Mouse (Mus musculus): ENCODE measurements at regions not wholly inside any gene's neighbourhood (a gene's known extent, or its start where the extent isn't known, plus 50 kb on each side); places are given as distances from the start of the nearest gene placed in this dataset.

GRCm38 (mm10) chr4:87718166-87718805 lies 314.9 kb downstream of the Mllt3 start:
- DNase-seq (ENCODE audit: low spot score in 2 of 2): no peak

DNA sequence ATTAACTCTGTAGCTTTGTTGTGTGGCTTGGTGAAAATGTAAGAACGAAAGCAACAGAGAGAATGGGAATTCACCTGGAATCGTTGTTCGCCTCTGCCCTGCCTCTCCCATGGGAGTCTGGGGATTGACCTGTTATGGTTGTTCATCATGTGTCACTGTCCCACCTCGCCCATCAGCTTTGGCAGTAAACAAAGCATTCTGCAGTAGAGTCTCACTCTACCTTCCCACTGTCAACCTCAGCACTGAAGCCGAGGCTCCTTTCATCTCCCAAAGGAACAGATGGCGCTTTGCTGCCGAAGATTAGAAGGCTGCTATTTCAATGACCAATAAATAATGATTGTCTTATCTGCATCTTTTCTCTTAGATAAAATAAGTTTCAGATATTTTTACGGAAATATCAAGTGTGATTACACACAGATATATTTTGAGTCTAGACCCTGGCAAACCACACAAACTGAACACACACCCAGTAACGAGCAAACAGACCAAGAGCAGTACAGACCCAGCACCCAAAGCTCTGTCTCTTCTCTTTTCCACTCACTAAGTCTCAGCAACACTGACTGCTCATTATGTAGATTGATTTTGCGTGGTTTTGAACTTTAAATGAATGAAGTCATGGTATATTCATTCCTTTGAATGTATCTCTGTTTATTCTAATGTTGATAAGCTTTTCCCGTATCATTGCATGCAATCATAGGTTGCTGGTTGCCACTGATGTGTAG lies 317.8 kb downstream of the Mllt3 start:
- no peak for DNase-seq (ENCODE audit: low spot score in 2 of 2)

DNA sequence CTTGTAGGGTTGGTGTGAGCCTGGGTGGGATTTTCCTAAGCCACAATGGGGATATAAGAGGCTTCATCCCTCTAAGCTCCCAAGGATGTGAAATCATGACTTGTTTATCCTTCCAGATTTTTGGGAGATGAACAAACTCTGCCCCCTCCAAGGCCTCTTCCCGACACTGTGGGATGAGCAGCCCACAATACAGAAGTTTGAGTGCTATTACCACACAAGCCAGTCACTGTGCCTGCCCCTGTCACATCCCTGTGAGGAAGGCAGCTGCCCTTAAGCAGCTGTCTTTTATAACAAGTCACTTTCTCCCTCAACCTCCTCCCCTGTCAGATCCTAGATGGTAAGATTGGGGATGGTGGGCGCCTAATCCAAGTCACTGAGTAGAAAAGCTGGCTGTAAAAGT lies 320.5 kb downstream of the Mllt3 start:
- DNase-seq (ENCODE audit: low spot score in 2 of 2): no peak

DNA sequence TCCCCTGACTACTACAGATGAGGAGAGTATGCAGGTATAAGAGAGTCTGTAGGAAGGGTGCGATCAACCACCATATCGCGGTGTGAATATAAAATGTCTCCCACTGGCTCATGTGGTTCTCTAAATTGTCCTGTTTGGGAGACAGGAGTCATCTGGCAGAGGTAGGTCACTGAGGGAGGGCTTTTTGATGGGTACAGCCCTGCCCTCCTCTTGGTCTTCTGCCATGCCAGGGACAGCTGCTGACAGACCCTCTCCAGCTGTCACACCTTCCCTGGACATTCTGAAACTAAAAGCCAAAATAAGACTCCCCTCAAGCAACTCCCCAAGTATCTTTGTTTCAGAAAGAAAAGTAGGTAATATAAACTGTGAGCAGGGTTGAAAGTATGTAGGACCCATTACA lies 320.9 kb downstream of the Mllt3 start:
- DNase-seq (ENCODE audit: low spot score in 2 of 2): no peak

DNA sequence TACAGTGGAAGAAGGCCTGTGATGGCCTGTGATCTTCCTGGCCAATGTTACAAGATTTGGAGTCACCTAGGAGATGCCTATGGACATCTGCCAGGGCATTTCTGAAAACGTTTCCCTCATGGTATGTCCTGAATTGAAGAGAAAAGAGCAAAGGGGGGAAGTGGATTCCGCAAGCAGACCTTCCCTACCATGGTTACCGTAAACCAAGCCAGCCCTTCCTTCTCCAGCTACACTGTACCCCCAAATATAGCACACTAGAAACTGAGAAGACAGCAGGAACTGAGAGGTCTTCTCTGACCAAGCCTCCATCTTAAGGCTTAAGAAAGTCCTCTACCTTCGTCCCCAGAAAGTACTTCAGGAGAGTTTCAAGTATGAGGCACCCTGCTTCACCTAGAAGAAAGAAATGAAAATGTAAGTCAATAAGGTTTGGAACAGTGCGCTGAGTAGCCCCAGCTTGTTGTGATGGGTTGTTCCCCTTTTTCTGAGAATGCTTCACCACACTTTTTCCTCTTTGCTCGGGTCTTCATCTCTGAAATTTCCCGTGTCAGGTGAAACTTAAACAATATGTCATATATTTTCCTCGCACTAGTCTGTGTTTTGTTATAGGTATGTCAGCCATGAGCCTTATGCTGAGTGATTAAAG lies 321.9 kb downstream of the Mllt3 start:
- DNase-seq (ENCODE audit: low spot score in 2 of 2): no peak

GRCm38 (mm10) chr4:87708981-87709645 lies 324.1 kb downstream of the Mllt3 start:
- DNase-seq (ENCODE audit: low spot score in 2 of 2): no peak

DNA sequence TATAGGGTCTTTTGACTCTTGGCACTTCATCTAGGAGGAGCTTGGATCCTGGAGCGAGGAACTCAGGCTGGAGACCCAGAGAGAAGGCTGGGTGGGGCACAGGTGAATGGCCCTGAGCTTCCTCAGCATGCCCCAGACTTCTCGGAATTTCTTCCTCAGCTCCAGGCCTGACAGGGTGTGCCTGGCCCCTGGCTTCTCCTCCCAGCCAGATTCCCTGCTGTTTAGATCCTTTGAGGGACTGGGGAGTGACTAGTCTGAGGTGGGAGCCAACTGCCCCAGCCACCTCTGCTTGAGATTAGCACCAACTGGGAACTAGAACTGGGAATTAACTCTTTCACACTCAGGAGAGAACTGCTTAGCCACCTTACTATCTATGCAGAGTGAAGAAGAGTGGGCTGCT lies 325.8 kb downstream of the Mllt3 start:
- no peak for DNase-seq (ENCODE audit: low spot score in 2 of 2)

- no peak for DNase-seq (ENCODE audit: low spot score in 2 of 2)
Measured at GRCm38 (mm10) chr4:87702834-87703233, 330.3 kb downstream of the Mllt3 start.

DNA sequence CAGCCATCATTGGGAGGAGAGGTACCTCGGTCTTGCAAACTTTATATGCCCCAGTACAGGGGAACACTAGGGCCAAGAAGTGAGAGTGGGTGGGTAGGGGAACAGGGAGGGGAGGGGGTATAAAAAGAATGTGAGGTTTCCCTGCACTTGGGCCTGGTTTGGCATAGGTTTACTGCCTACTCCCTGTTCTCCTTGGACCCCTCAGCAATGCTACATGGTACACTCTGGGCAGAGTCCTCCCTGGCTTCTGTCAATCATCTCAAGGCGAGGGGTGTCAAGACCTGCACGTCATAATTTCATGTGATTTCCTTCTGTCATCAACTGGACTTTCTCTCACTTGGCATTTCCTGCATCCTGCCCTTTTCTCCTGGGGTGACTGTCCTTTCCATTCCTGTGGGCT lies 330.9 kb downstream of the Mllt3 start:
- DNase-seq (ENCODE audit: low spot score in 2 of 2): no peak

DNA sequence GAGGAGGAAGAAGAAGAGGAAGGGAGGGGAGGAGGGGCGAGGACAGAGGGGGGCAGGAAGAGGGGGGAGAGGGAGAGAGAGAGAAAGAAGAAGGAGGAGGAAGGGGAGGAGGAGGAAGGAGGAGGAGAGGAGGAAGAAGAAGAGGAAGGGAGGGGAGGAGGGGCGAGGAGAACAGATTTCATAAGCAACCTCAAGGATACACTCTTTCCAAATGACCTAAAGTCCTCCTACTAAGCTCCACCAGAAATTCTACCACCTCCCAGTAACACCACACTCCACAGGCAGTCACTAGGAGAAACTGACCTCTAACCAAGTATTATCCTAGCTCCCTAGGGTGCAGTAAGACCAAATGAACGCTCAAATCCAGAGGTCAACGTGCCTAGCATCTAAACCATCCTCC lies 332.1 kb downstream of the Mllt3 start:
- DNase-seq (ENCODE audit: low spot score in 2 of 2): no peak

- no peak for DNase-seq (ENCODE audit: low spot score in 2 of 2)
Measured at GRCm38 (mm10) chr4:87700508-87700907, 332.7 kb downstream of the Mllt3 start.

DNA sequence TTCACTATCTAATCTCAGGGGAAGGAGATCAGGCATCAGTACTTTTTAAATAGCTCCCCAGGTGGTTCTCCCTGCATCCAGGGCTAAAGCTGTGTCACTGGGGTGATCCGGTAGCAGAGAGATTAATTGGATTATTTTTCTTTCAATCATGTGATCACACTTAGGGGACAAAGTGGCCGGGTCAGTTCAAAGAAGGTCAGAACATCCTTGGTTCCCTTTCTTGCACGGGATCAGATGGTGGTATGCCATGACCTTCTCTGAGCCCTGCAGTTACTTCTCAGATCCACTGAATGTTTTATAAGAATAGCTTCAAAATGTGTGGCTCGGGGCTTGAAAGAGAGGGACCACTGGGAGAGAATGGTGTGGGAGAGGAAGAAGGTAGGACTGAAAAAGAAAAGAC lies 333.6 kb downstream of the Mllt3 start:
- DNase-seq (ENCODE audit: low spot score in 2 of 2): no peak

GRCm38 (mm10) chr4:87698750-87699149 lies 334.4 kb downstream of the Mllt3 start:
- no peak for DNase-seq (ENCODE audit: low spot score in 2 of 2)

DNA sequence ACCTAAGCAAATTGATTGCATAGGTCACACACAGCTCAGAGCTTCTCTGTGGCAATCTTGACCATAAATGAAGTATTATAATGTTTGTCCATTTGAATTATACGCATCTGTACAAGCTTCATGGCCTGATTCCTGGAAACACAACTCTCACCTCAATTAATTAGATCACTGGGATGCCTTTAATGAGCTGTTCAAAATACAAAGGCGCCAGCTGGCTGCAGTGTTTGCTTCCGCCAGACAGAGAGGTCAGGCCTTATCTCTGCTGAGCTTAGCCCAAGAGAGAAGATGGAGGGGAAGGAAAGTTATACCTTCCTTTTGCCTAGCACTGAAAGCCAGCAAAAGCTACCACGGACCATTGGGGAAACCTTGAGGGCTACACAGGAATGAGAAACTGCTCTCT lies 336.2 kb downstream of the Mllt3 start:
- no peak for DNase-seq (ENCODE audit: low spot score in 2 of 2)

DNA sequence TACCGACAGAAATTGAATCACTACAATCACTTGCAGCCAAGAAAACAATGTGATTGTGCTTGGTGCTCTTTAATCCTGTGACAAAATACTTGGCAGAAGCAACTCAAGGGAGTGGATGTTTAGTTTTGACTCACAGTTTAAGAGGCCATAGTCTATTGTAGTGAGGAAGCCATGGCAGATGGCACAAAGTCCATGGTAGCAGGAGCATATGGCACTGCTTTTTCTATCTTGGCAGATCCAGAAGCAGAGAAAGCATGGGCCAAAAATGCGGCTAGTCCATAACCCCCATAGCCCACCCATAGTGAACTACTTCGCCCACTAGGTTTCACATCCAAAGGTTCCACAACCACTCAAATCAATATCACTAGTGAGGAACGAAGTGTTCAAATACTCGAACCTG lies 337.4 kb downstream of the Mllt3 start:
- DNase-seq (ENCODE audit: low spot score in 2 of 2): no peak

DNA sequence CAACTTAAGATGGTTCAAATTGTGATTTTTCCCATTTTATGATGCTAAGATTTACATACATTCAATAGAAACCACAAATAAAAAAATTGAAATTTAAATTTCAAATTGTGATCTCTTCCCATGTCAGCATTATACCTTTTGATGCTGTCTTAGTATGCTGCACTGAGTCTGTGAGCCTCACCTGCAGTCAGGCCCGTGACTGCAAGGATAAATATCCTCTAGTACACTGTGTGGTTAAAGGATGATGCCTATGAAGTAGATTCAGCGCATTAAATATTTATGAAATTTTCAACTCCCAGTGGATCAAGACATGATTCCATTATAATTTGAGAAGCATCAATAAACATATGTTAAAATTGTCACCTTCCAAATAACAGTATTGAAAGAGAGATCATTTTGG lies 340.4 kb downstream of the Mllt3 start:
- DNase-seq (ENCODE audit: low spot score in 2 of 2): no peak

DNA sequence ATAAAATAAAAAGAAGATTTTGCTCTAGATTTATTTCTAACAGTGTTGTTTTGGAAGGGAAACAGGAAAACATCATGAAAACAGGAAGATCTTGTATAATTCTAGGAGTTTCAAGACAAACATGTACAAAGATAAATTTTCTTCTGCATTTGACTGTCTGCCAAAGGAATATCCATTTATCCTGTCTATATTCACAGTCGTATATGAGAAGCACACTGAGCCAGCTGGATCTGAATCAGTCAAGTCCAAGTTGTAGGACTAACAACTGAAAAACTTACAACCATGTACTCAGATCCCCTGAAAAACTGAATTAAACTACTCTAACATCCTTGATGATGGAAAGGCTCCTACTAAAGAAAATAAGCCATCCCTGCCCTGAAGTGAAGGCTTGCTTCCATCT lies 348.2 kb downstream of the Mllt3 start:
- DNase-seq (ENCODE audit: low spot score in 2 of 2): no peak

DNA sequence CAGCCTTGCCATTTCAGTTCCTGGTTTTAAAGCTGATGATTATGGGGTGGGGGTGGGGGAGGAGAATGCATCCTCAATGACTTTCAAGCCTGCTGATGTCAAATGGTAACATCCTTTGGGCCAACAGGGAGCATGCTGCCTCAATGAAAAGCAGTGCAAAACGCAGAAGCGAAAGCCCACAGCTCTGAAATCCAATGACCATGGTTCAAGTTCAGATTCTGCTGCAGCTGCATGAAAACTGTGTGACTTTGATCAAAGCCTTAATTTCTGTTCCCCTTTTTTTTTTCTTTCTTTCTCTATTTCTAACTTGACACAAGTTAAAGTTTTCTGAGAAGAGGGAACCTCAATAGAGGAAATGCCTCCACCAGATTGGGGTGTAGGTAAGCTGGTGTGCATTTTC lies 350.4 kb downstream of the Mllt3 start:
- no peak for DNase-seq (ENCODE audit: low spot score in 2 of 2)

- DNase-seq (ENCODE audit: low spot score in 2 of 2): no peak
Measured at GRCm38 (mm10) chr4:87671101-87671500, 362.1 kb downstream of the Mllt3 start.

DNA sequence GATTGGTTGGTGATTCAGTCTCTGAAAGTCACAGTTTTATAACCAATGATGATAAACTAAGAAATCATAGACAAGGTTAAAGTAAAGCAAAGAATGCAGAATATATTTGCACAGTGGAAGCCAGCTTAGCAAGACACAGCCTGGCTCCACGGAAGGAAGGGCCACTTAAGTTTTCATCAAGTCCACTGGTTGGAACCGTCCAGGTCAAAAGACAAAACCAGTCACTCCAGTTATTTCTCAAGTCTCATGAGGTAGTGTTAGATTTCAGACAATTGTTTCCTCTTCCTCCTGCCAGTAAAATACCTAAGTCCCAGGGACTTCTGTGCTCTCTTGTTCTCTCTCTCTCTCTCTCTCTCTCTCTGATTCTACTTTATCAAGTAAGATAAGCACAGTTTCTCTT lies 363.0 kb downstream of the Mllt3 start:
- DNase-seq (ENCODE audit: low spot score in 2 of 2): no peak

GRCm38 (mm10) chr4:87669480-87669879 lies 363.7 kb downstream of the Mllt3 start:
- DNase-seq (ENCODE audit: low spot score in 2 of 2): no peak

- no peak for DNase-seq (ENCODE audit: low spot score in 2 of 2)
Measured at GRCm38 (mm10) chr4:87668314-87668713, 364.9 kb downstream of the Mllt3 start.

All from frontal cortex, postnatal 14 days (tissue).